Mouse (Mus musculus) forebrain, embryonic 16.5 days (tissue): Measurements from ENCODE around the gene Kank1. TPM values are rescaled to one million over a fixed set of nuclear protein-coding genes. Genes with fewer than 3 reads are reported as not detected.

Experiments
- ATAC-seq: fragments of 200-750 bp; cut with Nextera tagmentation; 2 replicates; pipeline ENCODE4 v1.8.0; 2017; ENCODE audit warnings: mild to moderate bottlenecking, moderate library complexity
- H3K27ac ChIP-seq: fragments of 300-500 bp; sonication (generic); 2 replicates; pipeline ENCODE4 v1.5.1; 2014; ENCODE audit warnings: low read length, control low read depth
- H3K27me3 ChIP-seq: fragments of 300-500 bp; sonication (generic); replicated peaks from 2 replicates; pipeline ENCODE4 v1.6.1; 2014; ENCODE audit warnings: low read length; ENCODE audit not compliant: control insufficient read depth, insufficient read depth
- H3K36me3 ChIP-seq: fragments of 300-500 bp; sonication (generic); 2 replicates; pipeline ENCODE4 v1.6.1; 2014; ENCODE audit not compliant: control insufficient read depth, insufficient read depth
- H3K4me1 ChIP-seq: fragments of 300-500 bp; sonication (generic); replicated peaks from 2 replicates; pipeline ENCODE4 v1.6.1; 2014; ENCODE audit warnings: low read length; ENCODE audit not compliant: control insufficient read depth, insufficient read depth
- H3K4me2 ChIP-seq: fragments of 300-500 bp; sonication (generic); 2 replicates; pipeline ENCODE4 v1.6.1; 2014; ENCODE audit warnings: mild to moderate bottlenecking, low read length, control low read depth
- H3K4me3 ChIP-seq: fragments of 300-500 bp; sonication (generic); replicated peaks from 2 replicates; pipeline ENCODE4 v1.5.1; 2014; ENCODE audit warnings: mild to moderate bottlenecking, low read length, control low read depth
- H3K9ac ChIP-seq: fragments of 300-500 bp; sonication (generic); replicated peaks from 2 replicates; pipeline ENCODE4 v1.6.1; 2014; ENCODE audit warnings: low read depth, low read length, control low read depth
- H3K9me3 ChIP-seq: fragments of 300-500 bp; sonication (generic); 2 replicates; pipeline ENCODE4 v1.6.1; 2016; ENCODE audit warnings: low read length; ENCODE audit not compliant: control insufficient read depth
- WGBS: fragments of 180-500 bp; shearing (Covaris S2); extraction: QIAGEN DNeasy Blood & Tissue Kit; methylation state at CpG from one replicate; pipeline ENCODE4 v1.1.7; 2014; 5-methylcytosine and 5-hydroxymethylcytosine counted together
- polyA plus RNA-seq: library from polyadenylated mRNA; unstranded; fragments of >200 nt; fragmentation: Nextera tagmentation; extraction: Ambion mirVana; gene quantifications from 2 replicates; pipeline ENCODE4 v1.2.1, GENCODE M21; 2015

The Kank1 gene
- polyA plus RNA-seq, 1 experiment from 2014 or later: 4.8 TPM

DNA sequence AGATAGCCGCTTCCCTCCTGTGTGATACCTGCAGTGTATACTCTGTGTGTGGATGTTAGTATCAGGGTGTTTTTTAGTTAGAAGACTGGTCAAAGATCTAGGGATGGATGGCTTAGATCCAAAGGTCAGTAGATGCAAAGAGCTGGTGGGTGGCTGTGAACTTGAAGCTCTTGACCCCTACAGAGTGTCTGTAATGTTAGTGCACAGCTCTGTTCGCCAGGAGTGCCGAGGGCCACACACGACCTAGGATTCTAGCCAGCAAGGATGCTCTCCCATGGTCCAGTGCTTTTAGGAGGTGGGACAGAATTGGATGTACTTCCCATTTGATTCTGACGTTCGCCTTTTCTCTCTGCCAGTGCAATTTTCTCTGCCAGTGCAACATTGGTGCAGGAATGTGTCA is 201.5 kb downstream of the Kank1 start:
- Histone ChIP-seq H3K27ac (no peak overlapping the region), H3K4me1 (no peaks in the 10 kb centered on the region), H3K4me2 (no peak overlapping the region), H3K9ac (no peak overlapping the region), H3K9me3 (no peaks in the 10 kb centered on the region), H3K27me3 (no peaks in the 10 kb centered on the region), H3K36me3 (no peaks in the 10 kb centered on the region), H3K4me3 (no peak overlapping the region)
- WGBS: 83% methylated on average over 6 of the region's 6 CpGs
- no peak for ATAC-seq

DNA sequence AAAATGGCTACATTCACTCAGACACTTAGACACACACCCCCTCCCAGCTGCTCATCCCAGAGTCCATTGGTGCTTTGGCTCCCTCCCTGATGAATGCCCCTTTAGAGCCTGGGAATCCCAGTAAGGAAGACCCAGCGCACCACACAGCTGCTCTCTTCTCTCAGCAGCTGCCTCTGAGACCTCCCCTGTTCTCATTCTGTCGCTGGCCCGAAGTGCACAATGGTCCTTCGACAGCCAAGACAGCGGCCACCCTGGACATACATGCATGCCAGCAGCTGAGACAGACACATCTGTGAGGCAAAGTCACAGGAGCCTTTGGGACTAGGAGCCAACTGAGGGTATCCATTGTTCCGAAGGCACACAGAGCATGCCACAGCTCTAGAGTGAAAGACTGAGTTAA is 203.0 kb downstream of the Kank1 start:
- H3K4me3 ChIP-seq: no peak overlapping the region
- peak; percentile 31; the same call in 1 of the 2 replicates for ATAC-seq
- H3K9ac ChIP-seq: no peak overlapping the region
- no peak overlapping the region for H3K27ac ChIP-seq
- no peaks in the 10 kb centered on the region for H3K9me3 ChIP-seq
- no peak overlapping the region for H3K4me2 ChIP-seq
- H3K36me3 ChIP-seq: no peaks in the 10 kb centered on the region
- no peaks in the 10 kb centered on the region for H3K27me3 ChIP-seq
- no peaks in the 10 kb centered on the region for H3K4me1 ChIP-seq
- WGBS: 71% methylated on average over 6 of the region's 6 CpGs

DNA sequence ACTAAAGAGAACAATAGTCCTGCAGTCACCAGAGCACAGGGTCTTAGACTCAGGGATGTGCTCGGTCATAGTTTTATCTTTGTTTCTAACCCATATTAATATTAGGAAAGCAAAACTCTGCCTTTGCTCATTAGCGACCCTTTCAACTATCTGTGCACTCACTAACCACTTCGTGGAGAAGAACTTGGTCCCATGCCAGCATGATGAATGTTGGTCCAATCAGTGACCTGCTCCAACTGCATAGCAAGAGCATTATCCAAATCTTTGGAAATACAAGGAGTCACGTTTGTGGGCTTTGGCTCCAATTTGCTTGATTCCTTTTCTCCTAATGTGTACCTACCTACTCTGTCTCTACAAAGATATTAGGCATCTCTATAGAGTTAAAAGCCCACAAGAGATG is 204.0 kb downstream of the Kank1 start:
- ATAC-seq: no peak
- Histone ChIP-seq H3K27ac (no peak overlapping the region), H3K9me3 (no peaks in the 10 kb centered on the region), H3K27me3 (no peaks in the 10 kb centered on the region), H3K4me2 (no peak overlapping the region), H3K9ac (no peak overlapping the region), H3K36me3 (no peaks in the 10 kb centered on the region), H3K4me1 (no peaks in the 10 kb centered on the region), H3K4me3 (no peak overlapping the region)
- 69% methylated on average over 4 of the region's 4 CpGs for WGBS

DNA sequence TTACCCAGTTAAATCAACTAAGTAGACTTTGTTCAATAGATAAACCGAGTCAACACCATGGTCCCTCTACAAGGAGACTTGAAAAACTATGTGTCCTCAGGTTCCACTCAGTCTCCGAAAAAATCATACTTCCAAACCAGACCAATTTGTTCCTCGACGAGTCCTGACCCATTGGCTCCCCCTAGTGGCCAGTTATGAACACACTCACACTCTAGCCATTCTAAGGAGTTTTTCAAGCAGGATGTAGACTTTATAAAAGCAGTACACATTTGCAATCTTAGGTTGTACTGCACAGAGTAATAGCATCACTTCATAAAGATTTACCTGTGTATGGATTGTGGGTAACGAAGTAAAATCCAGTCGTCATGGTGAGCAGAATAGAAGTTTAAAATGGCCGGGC is 208.3 kb downstream of the Kank1 start:
- 25% methylated on average over 7 of the region's 7 CpGs for WGBS
- Histone ChIP-seq H3K27ac (no peak overlapping the region), H3K9ac (no peak overlapping the region), H3K36me3 (no peaks in the 10 kb centered on the region), H3K4me2 (no peak overlapping the region), H3K27me3 (no peaks in the 10 kb centered on the region), H3K4me1 (no peaks in the 10 kb centered on the region), H3K9me3 (no peaks in the 10 kb centered on the region), H3K4me3 (no peak overlapping the region)
- ATAC-seq: peak; percentile 59

DNA sequence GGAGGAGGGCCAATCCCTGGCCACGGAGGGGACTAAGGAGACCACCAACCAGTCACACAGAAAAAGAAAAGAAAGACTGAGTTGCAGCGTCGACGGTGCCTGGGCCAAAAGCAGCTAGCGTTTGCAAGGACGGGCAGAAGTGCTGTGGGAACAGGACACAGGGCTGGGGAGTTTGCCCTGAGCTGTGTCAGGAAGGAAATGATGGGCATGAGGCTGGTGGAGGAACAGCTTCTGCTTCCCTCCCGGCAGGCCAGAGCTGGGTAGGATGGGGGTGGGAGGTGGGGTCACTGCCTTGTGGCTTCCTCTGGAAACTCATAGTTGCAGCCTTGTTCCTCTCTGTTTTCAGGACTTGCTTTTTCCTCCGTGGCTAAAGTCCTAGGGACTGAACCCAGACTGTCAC is 209.1 kb downstream of the Kank1 start:
- H3K4me2 ChIP-seq: no peak overlapping the region
- no peak overlapping the region for H3K9ac ChIP-seq
- H3K4me3 ChIP-seq: no peak overlapping the region
- H3K27me3 ChIP-seq: no peaks in the 10 kb centered on the region
- no peaks in the 10 kb centered on the region for H3K9me3 ChIP-seq
- WGBS: 65% methylated on average over 8 of the region's 8 CpGs
- H3K4me1 ChIP-seq: no peaks in the 10 kb centered on the region
- H3K36me3 ChIP-seq: no peaks in the 10 kb centered on the region
- H3K27ac ChIP-seq: no peak overlapping the region
- ATAC-seq: no peak

DNA sequence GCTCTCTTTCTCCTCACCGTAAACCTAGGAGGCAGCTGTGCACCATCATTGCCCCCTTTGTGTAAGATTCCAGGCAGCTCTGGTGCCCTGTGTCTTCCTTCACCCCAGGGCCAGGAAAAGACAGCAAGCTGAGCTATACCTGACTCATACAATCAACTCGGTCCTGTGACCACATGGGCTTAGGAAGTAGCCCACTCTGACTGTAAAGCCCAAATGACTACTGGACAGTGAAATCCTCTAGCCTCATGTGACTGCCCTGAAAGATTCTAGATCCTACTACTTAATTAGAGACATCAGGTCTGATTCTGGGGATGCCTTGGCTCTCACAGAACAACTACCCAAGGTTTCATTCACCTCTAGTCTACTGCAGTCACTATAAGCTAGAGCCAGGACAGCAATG is 209.9 kb downstream of the Kank1 start:
- Histone ChIP-seq H3K4me3 (no peak overlapping the region), H3K4me1 (no peaks in the 10 kb centered on the region), H3K27ac (no peak overlapping the region), H3K9me3 (no peaks in the 10 kb centered on the region), H3K36me3 (no peaks in the 10 kb centered on the region), H3K9ac (no peak overlapping the region), H3K4me2 (no peak overlapping the region), H3K27me3 (no peaks in the 10 kb centered on the region)
- no peak for ATAC-seq
- WGBS: 89% methylated on average over 2 of the region's 2 CpGs

DNA sequence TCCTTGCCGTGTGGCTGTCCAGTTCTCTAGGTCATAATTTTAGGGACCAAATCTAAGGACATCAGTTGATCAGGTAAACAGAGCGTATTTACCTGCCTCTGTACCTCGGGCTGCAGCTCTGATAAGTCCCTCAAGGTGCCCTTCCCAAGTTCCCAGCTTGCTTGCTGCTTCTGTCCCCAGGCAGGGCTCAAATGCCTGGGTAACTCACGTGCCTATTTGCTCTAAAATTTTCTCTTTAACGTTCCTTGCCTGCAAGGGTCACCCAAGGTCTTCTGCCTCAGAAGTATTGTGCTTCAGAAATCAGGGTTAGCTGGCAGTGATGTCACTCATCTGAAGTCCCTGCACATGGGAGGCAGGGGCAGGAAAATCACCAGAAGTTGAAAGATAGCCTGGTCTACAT is 210.6 kb downstream of the Kank1 start:
- Histone ChIP-seq H3K9me3 (no peaks in the 10 kb centered on the region), H3K4me3 (no peak overlapping the region), H3K36me3 (no peaks in the 10 kb centered on the region), H3K27ac (no peak overlapping the region), H3K4me2 (no peak overlapping the region), H3K27me3 (no peaks in the 10 kb centered on the region), H3K9ac (no peak overlapping the region), H3K4me1 (no peaks in the 10 kb centered on the region)
- WGBS: 70% methylated on average over 5 of the region's 5 CpGs
- ATAC-seq: no peak

DNA sequence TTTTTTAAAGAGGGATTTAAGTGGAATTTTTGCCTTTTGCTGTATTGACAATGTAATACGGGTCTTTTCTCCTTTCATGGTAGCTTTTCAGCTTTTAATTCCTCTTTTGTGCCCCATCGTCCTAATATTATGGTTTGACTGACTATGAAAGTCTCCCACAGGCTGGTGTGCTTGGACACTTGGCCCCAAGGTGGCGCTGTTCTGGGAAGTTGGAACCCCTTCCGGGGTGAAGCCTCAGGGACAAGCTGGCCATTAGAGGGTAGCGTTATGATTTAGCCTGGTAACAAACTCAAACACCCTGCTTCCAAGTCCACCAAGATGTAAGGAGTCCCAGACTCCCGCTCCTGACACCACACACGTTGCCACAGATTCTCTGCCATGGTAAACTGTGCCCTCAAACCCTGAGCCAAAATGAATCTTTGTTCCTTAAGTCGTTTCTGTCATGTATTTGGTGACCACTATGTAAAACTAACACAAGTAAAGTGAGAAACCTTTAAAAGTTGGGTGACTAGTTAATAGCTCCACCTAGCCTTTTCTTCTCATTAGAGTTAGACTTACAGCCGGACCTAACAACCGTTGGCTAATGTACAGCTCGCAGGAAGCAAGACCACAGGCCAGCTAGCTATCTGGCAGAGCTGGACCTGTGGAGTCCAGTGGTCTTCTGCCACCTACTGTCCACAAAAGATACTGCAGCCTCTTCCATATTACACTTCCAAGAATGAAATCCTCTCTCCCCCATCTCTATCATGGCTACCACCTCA is 214.3 kb downstream of the Kank1 start:
- ATAC-seq: no peak
- Histone ChIP-seq H3K9ac (no peak overlapping the region), H3K36me3 (no peaks in the 10 kb centered on the region), H3K4me3 (no peak overlapping the region), H3K4me1 (no peaks in the 10 kb centered on the region), H3K27me3 (no peaks in the 10 kb centered on the region), H3K4me2 (no peak overlapping the region), H3K9me3 (no peaks in the 10 kb centered on the region), H3K27ac (no peak overlapping the region)
- 49% methylated on average over 11 of the region's 11 CpGs for WGBS

DNA sequence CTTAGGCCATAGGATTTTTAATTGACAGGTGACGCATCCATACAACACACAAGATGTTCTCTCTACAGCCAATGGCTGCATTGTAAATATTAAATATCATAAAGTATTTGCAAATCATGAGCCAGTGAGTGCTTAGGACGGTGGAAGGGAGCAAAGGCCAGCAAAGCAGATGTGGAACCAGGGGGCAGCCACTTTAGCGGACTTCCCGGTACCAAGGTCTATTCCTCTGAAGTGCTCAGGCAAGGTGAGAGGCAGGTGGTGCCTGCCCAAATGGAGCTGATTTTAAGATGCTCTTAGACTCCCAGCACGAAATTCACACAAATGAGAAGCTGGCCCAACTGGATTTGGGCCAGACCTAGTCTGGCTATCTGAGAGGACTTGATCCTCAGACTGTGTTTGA is 216.4 kb downstream of the Kank1 start:
- no peaks in the 10 kb centered on the region for H3K36me3 ChIP-seq
- 82% methylated on average over 5 of the region's 5 CpGs for WGBS
- no peaks in the 10 kb centered on the region for H3K4me1 ChIP-seq
- H3K9ac ChIP-seq: no peak overlapping the region
- no peak overlapping the region for H3K4me2 ChIP-seq
- H3K9me3 ChIP-seq: no peaks in the 10 kb centered on the region
- no peaks in the 10 kb centered on the region for H3K27me3 ChIP-seq
- H3K4me3 ChIP-seq: no peak overlapping the region
- ATAC-seq: no peak
- no peak overlapping the region for H3K27ac ChIP-seq

DNA sequence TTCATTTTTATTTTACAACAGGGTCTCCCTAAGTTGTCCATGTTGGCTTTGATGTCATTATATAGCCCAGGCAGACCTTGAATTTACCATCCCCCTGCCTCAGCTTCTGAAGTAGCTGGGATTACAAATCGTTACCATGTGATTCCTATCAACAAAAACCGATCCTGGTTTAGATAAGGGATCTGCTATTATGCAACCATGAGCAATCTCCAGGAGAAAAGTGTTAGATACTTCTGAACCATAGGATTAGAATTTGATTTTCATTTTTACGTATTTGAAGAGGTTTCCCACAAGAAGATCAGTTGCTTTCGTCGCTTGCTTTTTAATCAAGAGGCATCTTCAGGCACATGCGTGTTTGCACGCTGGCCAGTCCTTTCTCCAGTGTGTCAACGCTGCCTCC is 224.0 kb downstream of the Kank1 start:
- Histone ChIP-seq H3K4me1 (0 out of 2 replicates have a peak, but pooled peaks cover 2% of the 10 kb centered on the region), H3K4me2 (no peak overlapping the region), H3K4me3 (no peak overlapping the region), H3K9ac (no peak overlapping the region), H3K36me3 (no peaks in the 10 kb centered on the region), H3K27me3 (no peaks in the 10 kb centered on the region), H3K27ac (no peak overlapping the region), H3K9me3 (0 out of 2 replicates have a peak, but pooled peaks cover 3% of the 10 kb centered on the region)
- no peak for ATAC-seq
- 95% methylated on average over 8 of the region's 8 CpGs for WGBS
